Mouse (Mus musculus) stomach, postnatal 0 days (tissue): ENCODE measurements around the gene Tnk1.

ENCODE experiments used
- CTCF ChIP-seq: IDR thresholded peaks from 2 replicates; pipeline ENCODE4 v1.5.1; 2016; ENCODE audit warnings: antibody characterized with exemption, low read depth, mild to moderate bottlenecking, moderate library complexity
- EP300 ChIP-seq: optimal IDR thresholded peaks from 2 replicates; pipeline ENCODE3; 2016; ENCODE audit warnings: antibody characterized with exemption

GRCm38 (mm10) chr11:69883527-69884151 lies 25.1 kb upstream of the Tnk1 start:
- TF ChIP-seq EP300 (no peak), CTCF (no peak)
